Mouse (Mus musculus): ENCODE measurements around the gene Gm14525. TPM values are rescaled to one million over a fixed set of nuclear protein-coding genes. Genes with fewer than 3 reads are reported as not detected.
"Not testable (repeated sequence)": the region's sequence is repeated elsewhere in the genome, so short reads cannot be mapped to it uniquely, and the experiment has no call there.

The Gm14525 gene
- polyA plus RNA-seq (2016; fragmentation: Nextera tagmentation; extraction: Ambion mirVana), result not detected in 2 replicates

GRCm38 (mm10) chrX:26702538-26702937, at the start of gene Gm14525:
Gene Gm14525, minus strand, starts transcription at chrX:26702638.
- H3K9me3 ChIP-seq; H3K4me3 ChIP-seq (replicated peaks); ATAC-seq (ENCODE audit: insufficient number of reproducible peaks, insufficient read depth, low FRiP score, low TSS enrichment, low read depth); H3K4me2 ChIP-seq; H3K27me3 ChIP-seq; H3K4me1 ChIP-seq (replicated peaks); H3K9ac ChIP-seq (replicated peaks); H3K27ac ChIP-seq; H3K36me3 ChIP-seq: not testable (repeated sequence)
- 78% methylated on average over 4 of the region's 5 CpGs for WGBS

Other genes with a start within 250 kb of the Gm14525 start
- gene Slx, start 157.1 kb downstream of the Gm14525 start, polyA plus RNA-seq (2016; fragmentation: Nextera tagmentation; extraction: Ambion mirVana), result not detected in 2 replicates
- not detected in 2 replicates for gene Gm6121, start 233.1 kb upstream of the Gm14525 start, polyA plus RNA-seq (2016; fragmentation: Nextera tagmentation; extraction: Ambion mirVana)

All from limb, embryonic 12.5 days (tissue).